Mouse (Mus musculus): ENCODE measurements around the gene Dmgdh. TPM values are rescaled to one million over a fixed set of nuclear protein-coding genes. Genes with fewer than 3 reads are reported as not detected.

Gene Dmgdh
- polyA plus RNA-seq, 1 experiment from 2014 or later: 0.07 TPM

DNA sequence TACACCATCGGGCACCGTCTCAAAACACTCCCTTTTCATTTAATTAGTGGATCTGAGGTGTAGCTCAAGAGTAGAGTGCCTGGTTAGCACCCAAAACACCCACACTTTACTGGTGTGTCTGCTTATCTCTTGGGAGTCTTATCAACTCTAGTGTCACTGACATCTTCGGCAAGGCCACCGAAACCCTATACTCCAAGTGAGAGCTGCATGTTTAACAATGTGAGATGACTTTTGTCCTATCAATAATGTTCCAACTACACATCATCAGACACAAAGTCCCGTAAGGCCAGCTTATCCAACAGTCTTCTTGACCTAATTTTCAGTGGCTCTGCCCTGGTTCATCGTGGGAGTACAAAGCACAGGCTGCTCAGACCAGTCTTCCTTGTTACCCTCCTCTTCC, 20.9 kb upstream of the Dmgdh start:
- Histone ChIP-seq H3K9me3 (ENCODE audit: control insufficient read depth, low read length) (no peaks in the 10 kb centered on the region), H3K9ac (ENCODE audit: low read depth, low read length) (no peak overlapping the region), H3K27ac (replicated peaks; ENCODE audit: low read depth, low read length) (no peak overlapping the region), H3K27me3 (replicated peaks; ENCODE audit: control insufficient read depth, insufficient read depth, low read length) (no peaks in the 10 kb centered on the region), H3K36me3 (ENCODE audit: control insufficient read depth, insufficient read depth, low read length) (no peaks in the 10 kb centered on the region), H3K4me3 (ENCODE audit: low read depth, low read length) (no peak overlapping the region), H3K4me2 (ENCODE audit: low read depth, low read length) (no peak overlapping the region), H3K4me1 (ENCODE audit: control insufficient read depth, insufficient read depth, low read length) (no peaks in the 10 kb centered on the region)
- WGBS: 91% methylated on average over 6 of the region's 6 CpGs
- ATAC-seq (ENCODE audit: low read depth) (no peak), DNase-seq (ENCODE audit: low spot score) (no peak)

DNA sequence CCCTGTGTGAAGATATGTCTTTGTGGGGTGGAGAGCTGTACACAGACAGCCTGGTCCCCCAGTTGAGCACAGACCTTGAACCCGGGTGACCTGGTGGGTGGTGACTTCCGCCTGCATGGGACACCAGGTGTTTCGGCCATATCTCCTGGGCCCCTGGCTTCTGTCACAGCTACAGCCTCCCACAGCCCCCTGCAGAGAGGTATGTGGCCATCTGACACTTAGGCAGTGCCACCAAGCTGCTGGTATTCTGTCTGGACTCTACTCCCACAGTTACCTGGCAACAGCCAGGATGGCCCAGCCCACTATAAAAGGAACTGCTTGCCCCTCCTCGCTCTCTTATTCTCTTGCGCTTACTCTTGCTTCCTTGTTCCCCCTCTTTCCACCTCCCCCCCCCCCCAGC, 16.3 kb upstream of the Dmgdh start:
- no peaks in the 10 kb centered on the region for H3K4me1 ChIP-seq (ENCODE audit: control insufficient read depth, insufficient read depth, low read length)
- H3K27me3 ChIP-seq (replicated peaks; ENCODE audit: control insufficient read depth, insufficient read depth, low read length): no peaks in the 10 kb centered on the region
- no peak overlapping the region for H3K27ac ChIP-seq (replicated peaks; ENCODE audit: low read depth, low read length)
- DNase-seq (ENCODE audit: low spot score) (no peak), ATAC-seq (ENCODE audit: low read depth) (no peak)
- no peak overlapping the region for H3K4me3 ChIP-seq (ENCODE audit: low read depth, low read length)
- H3K36me3 ChIP-seq (ENCODE audit: control insufficient read depth, insufficient read depth, low read length): no peaks in the 10 kb centered on the region
- no peak overlapping the region for H3K9ac ChIP-seq (ENCODE audit: low read depth, low read length)
- WGBS: 82% methylated on average over 5 of the region's 5 CpGs
- no peaks in the 10 kb centered on the region for H3K9me3 ChIP-seq (ENCODE audit: control insufficient read depth, low read length)
- no peak overlapping the region for H3K4me2 ChIP-seq (ENCODE audit: low read depth, low read length)

DNA sequence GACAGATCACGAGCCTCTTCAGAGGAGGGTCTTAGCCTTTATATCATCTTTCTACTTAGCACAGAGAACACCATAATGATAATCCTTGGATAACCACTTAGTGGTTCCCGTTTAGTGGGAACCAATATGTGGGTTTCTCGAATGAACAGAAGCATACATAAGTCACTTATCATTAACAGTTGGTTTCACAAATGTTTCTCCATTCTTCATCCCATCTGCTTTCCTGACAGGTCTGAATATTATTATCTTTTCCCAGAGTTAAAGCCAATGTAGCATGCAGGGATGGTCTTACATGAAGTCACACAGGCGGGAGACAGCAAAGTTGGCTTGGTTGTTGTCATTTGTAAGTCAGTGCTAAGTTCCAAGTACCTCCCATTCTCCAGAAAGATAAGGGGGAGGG, 6.6 kb upstream of the Dmgdh start:
- Histone ChIP-seq H3K4me3 (ENCODE audit: low read depth, low read length) (no peak overlapping the region), H3K9me3 (ENCODE audit: control insufficient read depth, low read length) (no peaks in the 10 kb centered on the region), H3K27ac (replicated peaks; ENCODE audit: low read depth, low read length) (no peak overlapping the region), H3K27me3 (replicated peaks; ENCODE audit: control insufficient read depth, insufficient read depth, low read length) (no peaks in the 10 kb centered on the region), H3K9ac (ENCODE audit: low read depth, low read length) (no peak overlapping the region), H3K36me3 (ENCODE audit: control insufficient read depth, insufficient read depth, low read length) (no peaks in the 10 kb centered on the region), H3K4me2 (ENCODE audit: low read depth, low read length) (no peak overlapping the region), H3K4me1 (ENCODE audit: control insufficient read depth, insufficient read depth, low read length) (no peaks in the 10 kb centered on the region)
- WGBS: 80% methylated on average over 4 of the region's 4 CpGs
- ATAC-seq (ENCODE audit: low read depth) (no peak), DNase-seq (ENCODE audit: low spot score) (no peak)

DNA sequence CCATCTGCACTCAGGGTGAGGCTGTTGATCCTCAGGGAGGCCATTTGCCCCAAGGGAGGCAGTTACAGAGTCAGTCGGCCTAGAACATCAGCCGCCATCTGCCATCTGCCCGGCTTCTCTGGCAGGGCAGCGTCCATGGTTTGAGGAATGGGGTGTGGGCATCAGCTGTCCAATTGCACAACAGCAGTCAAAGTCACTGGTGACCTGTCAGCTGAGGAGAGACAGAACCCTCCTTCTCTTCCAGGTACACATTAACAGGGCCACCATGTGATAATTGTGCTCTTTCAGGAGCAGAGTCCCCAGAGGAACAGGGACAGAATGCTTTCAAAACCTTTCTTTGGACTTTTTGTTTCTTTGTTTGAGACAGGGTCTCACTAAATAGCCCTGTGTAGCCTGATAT, 1.9 kb upstream of the Dmgdh start:
- Histone ChIP-seq H3K36me3 (ENCODE audit: control insufficient read depth, insufficient read depth, low read length) (no peaks in the 10 kb centered on the region), H3K9ac (ENCODE audit: low read depth, low read length) (no peak overlapping the region), H3K4me3 (ENCODE audit: low read depth, low read length) (no peak overlapping the region), H3K4me2 (ENCODE audit: low read depth, low read length) (no peak overlapping the region), H3K4me1 (ENCODE audit: control insufficient read depth, insufficient read depth, low read length) (no peaks in the 10 kb centered on the region), H3K9me3 (ENCODE audit: control insufficient read depth, low read length) (no peaks in the 10 kb centered on the region), H3K27me3 (replicated peaks; ENCODE audit: control insufficient read depth, insufficient read depth, low read length) (peaks cover 13% of the 10 kb centered on the region; the same call in 1 of the 2 replicates), H3K27ac (replicated peaks; ENCODE audit: low read depth, low read length) (no peak overlapping the region)
- ATAC-seq (ENCODE audit: low read depth) (no peak), DNase-seq (ENCODE audit: low spot score) (no peak)
- 91% methylated on average over 4 of the region's 4 CpGs for WGBS

DNA sequence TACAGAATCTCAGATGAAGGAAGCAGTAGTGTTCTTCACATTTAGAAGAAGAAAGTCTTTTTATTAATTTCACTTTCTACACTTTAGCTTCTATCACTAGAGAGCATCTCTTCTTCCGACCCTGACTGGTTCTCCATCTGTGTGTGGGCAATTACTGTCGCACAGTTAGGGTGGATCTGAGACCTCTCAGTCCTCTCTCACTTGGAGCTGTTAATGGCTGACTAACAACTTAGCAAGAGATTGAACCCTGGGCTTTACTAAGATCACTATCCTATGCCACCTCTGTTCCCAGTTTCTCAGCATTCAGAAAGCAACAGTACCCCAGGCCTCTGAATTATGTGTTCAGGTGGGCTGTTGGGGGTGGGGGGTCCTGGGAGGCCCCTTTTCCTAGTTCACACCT, 937 bp upstream of the Dmgdh start:
- Histone ChIP-seq H3K4me3 (ENCODE audit: low read depth, low read length) (no peak overlapping the region), H3K9me3 (ENCODE audit: control insufficient read depth, low read length) (no peaks in the 10 kb centered on the region), H3K4me1 (ENCODE audit: control insufficient read depth, insufficient read depth, low read length) (no peaks in the 10 kb centered on the region), H3K36me3 (ENCODE audit: control insufficient read depth, insufficient read depth, low read length) (no peaks in the 10 kb centered on the region), H3K9ac (ENCODE audit: low read depth, low read length) (no peak overlapping the region), H3K27me3 (replicated peaks; ENCODE audit: control insufficient read depth, insufficient read depth, low read length) (peaks cover 13% of the 10 kb centered on the region; the same call in 1 of the 2 replicates), H3K4me2 (ENCODE audit: low read depth, low read length) (no peak overlapping the region), H3K27ac (replicated peaks; ENCODE audit: low read depth, low read length) (no peak overlapping the region)
- WGBS: 69% methylated on average over 2 of the region's 2 CpGs
- DNase-seq (ENCODE audit: low spot score) (no peak), ATAC-seq (ENCODE audit: low read depth) (no peak)

DNA sequence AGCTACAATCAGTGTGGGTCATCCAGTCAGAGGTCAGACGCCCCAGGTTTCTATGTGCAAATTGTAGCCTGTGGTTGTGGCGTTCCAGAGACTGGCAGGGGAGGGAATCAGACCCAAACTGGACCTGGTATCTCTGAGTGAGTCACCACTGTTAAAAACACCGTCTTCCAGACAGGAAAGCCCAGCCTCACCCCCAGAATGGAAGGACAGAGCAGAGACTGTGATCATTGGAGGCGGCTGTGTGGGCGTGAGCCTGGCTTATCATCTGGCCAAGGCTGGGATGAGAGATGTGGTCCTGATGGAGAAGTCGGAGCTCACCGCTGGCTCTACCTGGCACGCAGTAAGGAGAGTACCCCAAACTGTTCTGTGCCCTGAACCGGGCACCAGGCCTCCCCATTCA, 2.6 kb downstream of the Dmgdh start:
- Histone ChIP-seq H3K4me3 (ENCODE audit: low read depth, low read length) (no peak overlapping the region), H3K36me3 (ENCODE audit: control insufficient read depth, insufficient read depth, low read length) (no peaks in the 10 kb centered on the region), H3K27me3 (replicated peaks; ENCODE audit: control insufficient read depth, insufficient read depth, low read length) (peaks cover 13% of the 10 kb centered on the region; the same call in 1 of the 2 replicates), H3K9ac (ENCODE audit: low read depth, low read length) (no peak overlapping the region), H3K27ac (replicated peaks; ENCODE audit: low read depth, low read length) (no peak overlapping the region), H3K4me2 (ENCODE audit: low read depth, low read length) (no peak overlapping the region), H3K4me1 (ENCODE audit: control insufficient read depth, insufficient read depth, low read length) (no peaks in the 10 kb centered on the region), H3K9me3 (ENCODE audit: control insufficient read depth, low read length) (no peaks in the 10 kb centered on the region)
- WGBS: 71% methylated on average over 9 of the region's 9 CpGs
- no peak for ATAC-seq (ENCODE audit: low read depth)
- DNase-seq (ENCODE audit: low spot score): no peak

DNA sequence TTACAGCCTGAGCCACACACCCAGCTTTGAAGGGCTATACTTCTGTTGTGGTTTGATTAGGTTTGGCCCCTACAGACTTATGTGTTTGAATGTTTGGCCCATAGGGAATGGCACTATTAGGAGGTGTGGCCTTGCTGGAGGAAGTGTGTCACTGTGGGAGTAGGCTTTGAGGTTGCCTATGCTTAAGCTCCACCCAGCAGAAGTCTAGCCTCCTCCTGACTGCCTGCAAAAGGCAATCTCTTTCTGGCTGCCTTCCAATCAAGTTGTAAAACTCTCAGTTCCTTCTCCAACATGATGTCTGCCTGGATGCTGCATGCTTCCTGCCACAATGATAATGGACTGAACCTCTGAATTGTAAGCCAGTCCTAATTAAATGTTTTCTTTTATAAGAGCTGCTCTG, 9.1 kb downstream of the Dmgdh start:
- Histone ChIP-seq H3K36me3 (ENCODE audit: control insufficient read depth, insufficient read depth, low read length) (no peaks in the 10 kb centered on the region), H3K9me3 (ENCODE audit: control insufficient read depth, low read length) (no peaks in the 10 kb centered on the region), H3K4me3 (ENCODE audit: low read depth, low read length) (no peak overlapping the region), H3K27ac (replicated peaks; ENCODE audit: low read depth, low read length) (no peak overlapping the region), H3K27me3 (replicated peaks; ENCODE audit: control insufficient read depth, insufficient read depth, low read length) (no peaks in the 10 kb centered on the region), H3K9ac (ENCODE audit: low read depth, low read length) (no peak overlapping the region), H3K4me1 (ENCODE audit: control insufficient read depth, insufficient read depth, low read length) (no peaks in the 10 kb centered on the region), H3K4me2 (ENCODE audit: low read depth, low read length) (no peak overlapping the region)
- ATAC-seq (ENCODE audit: low read depth) (no peak), DNase-seq (ENCODE audit: low spot score) (peak; percentile 52)

DNA sequence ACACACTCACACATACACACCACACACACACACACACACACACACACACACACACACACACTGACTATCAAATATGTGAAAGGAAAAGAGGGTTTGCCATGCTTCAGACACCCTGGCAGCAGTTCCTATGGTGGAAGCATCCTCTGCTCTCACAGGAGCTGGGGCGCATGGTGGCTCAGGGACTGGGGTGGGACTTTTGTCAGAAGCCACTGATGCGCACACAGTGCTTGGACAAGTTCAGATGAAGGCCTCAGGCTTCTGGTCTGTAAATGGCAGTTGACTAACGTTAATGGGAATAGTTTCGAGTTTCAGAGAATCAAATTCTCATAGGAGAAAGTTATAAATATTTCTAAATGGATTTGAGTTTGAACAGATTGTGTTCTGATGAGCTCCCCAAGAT, 11.0 kb downstream of the Dmgdh start:
- Histone ChIP-seq H3K36me3 (ENCODE audit: control insufficient read depth, insufficient read depth, low read length) (no peaks in the 10 kb centered on the region), H3K27ac (replicated peaks; ENCODE audit: low read depth, low read length) (no peak overlapping the region), H3K4me1 (ENCODE audit: control insufficient read depth, insufficient read depth, low read length) (no peaks in the 10 kb centered on the region), H3K4me3 (ENCODE audit: low read depth, low read length) (no peak overlapping the region), H3K4me2 (ENCODE audit: low read depth, low read length) (no peak overlapping the region), H3K9me3 (ENCODE audit: control insufficient read depth, low read length) (no peaks in the 10 kb centered on the region), H3K9ac (ENCODE audit: low read depth, low read length) (no peak overlapping the region), H3K27me3 (replicated peaks; ENCODE audit: control insufficient read depth, insufficient read depth, low read length) (no peaks in the 10 kb centered on the region)
- WGBS: 63% methylated on average over 4 of the region's 4 CpGs
- ATAC-seq (ENCODE audit: low read depth): no peak
- DNase-seq (ENCODE audit: low spot score): no peak

DNA sequence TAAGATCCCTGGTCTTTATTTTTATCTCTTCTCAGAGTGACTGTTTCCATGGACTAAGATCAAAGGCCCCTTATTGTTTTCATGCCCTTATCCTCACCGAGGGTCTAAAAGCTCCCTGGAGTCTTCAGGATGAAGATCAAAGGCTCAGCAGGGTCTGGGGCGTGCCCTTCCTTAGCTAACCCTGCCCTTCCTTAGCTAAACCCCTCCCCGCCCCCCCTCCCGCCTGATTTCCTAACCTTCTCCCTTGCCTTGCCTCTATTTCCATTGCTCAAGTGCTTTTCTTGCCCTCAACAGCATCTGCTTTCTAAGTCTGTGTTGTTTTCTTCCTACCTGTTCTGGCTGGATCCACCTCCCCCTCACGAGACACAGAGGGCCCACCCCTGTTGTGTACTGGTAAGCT, 13.1 kb downstream of the Dmgdh start:
- Histone ChIP-seq H3K36me3 (ENCODE audit: control insufficient read depth, insufficient read depth, low read length) (no peaks in the 10 kb centered on the region), H3K4me2 (ENCODE audit: low read depth, low read length) (no peak overlapping the region), H3K27me3 (replicated peaks; ENCODE audit: control insufficient read depth, insufficient read depth, low read length) (no peaks in the 10 kb centered on the region), H3K9ac (ENCODE audit: low read depth, low read length) (no peak overlapping the region), H3K4me1 (ENCODE audit: control insufficient read depth, insufficient read depth, low read length) (no peaks in the 10 kb centered on the region), H3K9me3 (ENCODE audit: control insufficient read depth, low read length) (no peaks in the 10 kb centered on the region), H3K27ac (replicated peaks; ENCODE audit: low read depth, low read length) (no peak overlapping the region), H3K4me3 (ENCODE audit: low read depth, low read length) (no peak overlapping the region)
- ATAC-seq (ENCODE audit: low read depth): no peak
- no peak for DNase-seq (ENCODE audit: low spot score)
- WGBS: 19% methylated on average over 5 of the region's 5 CpGs
